In genomic region chr7:91790949-91791564, GRCm38 (mm10) we compare ENCODE assay signal across 25 mouse cellular contexts.
DNase-seq lines count a peak whose midpoint lies in the region; ATAC-seq and TF ChIP-seq lines count a peak whose summit lies in the region.
"Had no signal": no experiment of that assay in that cellular context is flagged by ENCODE, and none has a peak within 500 bp of the region (broad histone marks: within the 10 kb centered on the region; RNA-seq: fewer than 3 reads in every experiment).

No protein-coding gene starts in this region.

- no peak overlapping the region for H3K9ac ChIP-seq in hindbrain, embryonic 13.5 days
- H3K9ac ChIP-seq in hindbrain, embryonic 11.5 days (ENCODE audit: low read depth, low read length): no peak overlapping the region
- no peak overlapping the region for H3K9ac ChIP-seq in neural tube, embryonic 12.5 days
- H3K9ac ChIP-seq in neural tube, embryonic 15.5 days (replicated peaks): no peak overlapping the region
- H3K9ac ChIP-seq in midbrain, embryonic 16.5 days (ENCODE audit: low read depth, low read length): no peak overlapping the region
- H3K9ac ChIP-seq: forebrain, embryonic 13.5 days; heart, embryonic 13.5 days; hindbrain, embryonic 15.5 days had no signal

- H3K36me3 ChIP-seq in hindbrain, embryonic 13.5 days: no peaks in the 10 kb centered on the region
- H3K36me3 ChIP-seq in hindbrain, embryonic 11.5 days (ENCODE audit: control insufficient read depth, insufficient read depth, low read length): no peaks in the 10 kb centered on the region
- H3K36me3 ChIP-seq in neural tube, embryonic 12.5 days: no peaks in the 10 kb centered on the region
- H3K36me3 ChIP-seq in neural tube, embryonic 15.5 days: no peaks in the 10 kb centered on the region
- no peaks in the 10 kb centered on the region for H3K36me3 ChIP-seq in midbrain, embryonic 16.5 days (ENCODE audit: control insufficient read depth, insufficient read depth, low read length)
- H3K36me3 ChIP-seq: forebrain, embryonic 10.5 days; heart, embryonic 10.5 days; heart, embryonic 13.5 days; hindbrain, embryonic 15.5 days had no signal

- no peaks in the 10 kb centered on the region for H3K27me3 ChIP-seq in hindbrain, embryonic 13.5 days
- H3K27me3 ChIP-seq in hindbrain, embryonic 11.5 days (ENCODE audit: control insufficient read depth, insufficient read depth, low read length): no peaks in the 10 kb centered on the region
- H3K27me3 ChIP-seq in neural tube, embryonic 12.5 days (replicated peaks): no peaks in the 10 kb centered on the region
- no peaks in the 10 kb centered on the region for H3K27me3 ChIP-seq in neural tube, embryonic 15.5 days (replicated peaks)
- no peaks in the 10 kb centered on the region for H3K27me3 ChIP-seq in midbrain, embryonic 16.5 days (ENCODE audit: control insufficient read depth, insufficient read depth, low read depth, low read length)
- H3K27me3 ChIP-seq: forebrain, embryonic 13.5 days; heart, embryonic 13.5 days; hindbrain, embryonic 15.5 days had no signal

- no peak overlapping the region for H3K27ac ChIP-seq in hindbrain, embryonic 13.5 days
- H3K27ac ChIP-seq in hindbrain, embryonic 11.5 days (ENCODE audit: low read depth, low read length): no peak overlapping the region
- H3K27ac ChIP-seq in layer of hippocampus, adult 2 months: peak overlapping the region; percentile 50
- H3K27ac ChIP-seq in neural tube, embryonic 12.5 days: no peak overlapping the region
- H3K27ac ChIP-seq in neural tube, embryonic 15.5 days (replicated peaks): no peak overlapping the region; the same call in 1 of the 2 replicates
- H3K27ac ChIP-seq in midbrain, embryonic 16.5 days (ENCODE audit: low read length): no peak overlapping the region
- H3K27ac ChIP-seq: forebrain, embryonic 10.5 days; forebrain, embryonic 13.5 days; heart, adult 2 months; heart, embryonic 10.5 days; heart, embryonic 13.5 days; hindbrain, embryonic 15.5 days had no signal

- no peaks in the 10 kb centered on the region for H3K4me1 ChIP-seq in hindbrain, embryonic 13.5 days (replicated peaks)
- H3K4me1 ChIP-seq in hindbrain, embryonic 11.5 days (replicated peaks; ENCODE audit: control insufficient read depth, insufficient read depth, low read length): no peaks in the 10 kb centered on the region
- H3K4me1 ChIP-seq in neural tube, embryonic 12.5 days: no peaks in the 10 kb centered on the region
- peaks cover under 1% of the 10 kb centered on the region; the same call in 1 of the 2 replicates for H3K4me1 ChIP-seq in neural tube, embryonic 15.5 days
- no peaks in the 10 kb centered on the region for H3K4me1 ChIP-seq in midbrain, embryonic 16.5 days (ENCODE audit: control insufficient read depth, insufficient read depth, low read length)
- H3K4me1 ChIP-seq: forebrain, embryonic 10.5 days; forebrain, embryonic 13.5 days; heart, embryonic 10.5 days; heart, embryonic 13.5 days; hindbrain, embryonic 15.5 days had no signal

- no peaks in the 10 kb centered on the region for H3K9me3 ChIP-seq in hindbrain, embryonic 13.5 days
- H3K9me3 ChIP-seq in hindbrain, embryonic 11.5 days (ENCODE audit: control insufficient read depth, low read length): no peaks in the 10 kb centered on the region
- H3K9me3 ChIP-seq in neural tube, embryonic 12.5 days: no peaks in the 10 kb centered on the region
- no peaks in the 10 kb centered on the region for H3K9me3 ChIP-seq in neural tube, embryonic 15.5 days (replicated peaks)
- no peaks in the 10 kb centered on the region for H3K9me3 ChIP-seq in midbrain, embryonic 16.5 days (replicated peaks; ENCODE audit: control insufficient read depth, low read length, poor library complexity, severe bottlenecking)
- H3K9me3 ChIP-seq: forebrain, embryonic 10.5 days; forebrain, embryonic 13.5 days; heart, embryonic 10.5 days; heart, embryonic 13.5 days; hindbrain, embryonic 15.5 days had no signal

- no peak for TF ChIP-seq CTCF in layer of hippocampus, adult 2 months (conservative IDR thresholded peaks at IDR 0.05)

- 70% methylated on average over 4 of the region's 4 CpGs for WGBS in hindbrain, embryonic 13.5 days
- 76% methylated on average over 4 of the region's 4 CpGs for WGBS in hindbrain, embryonic 11.5 days
- 86% methylated on average over 4 of the region's 4 CpGs for WGBS in neural tube, embryonic 12.5 days
- 64% methylated on average over 4 of the region's 4 CpGs for WGBS in neural tube, embryonic 15.5 days
- 68% methylated on average over 4 of the region's 4 CpGs for whole genome bisulfite sequencing in midbrain, embryonic 16.5 days

- no peak for DNase-seq in hindbrain, embryonic 11.5 days (ENCODE audit: low spot score)
- no peak for DNase-seq in layer of hippocampus, adult 2 months (ENCODE audit: low spot score in 2 of 2)
- DNase-seq in layer of hippocampus, adult 9-10 months (ENCODE audit: low spot score): no peak
- no peak for DNase-seq in kidney, adult 9 months
- DNase-seq: adrenal gland, adult 8-10 months; adrenal gland, postnatal 25 days; cerebellum, adult 18-20 months; cerebellum, adult 9-10 months; cerebellum, postnatal 14 days; gastrocnemius, postnatal 10 days; gastrocnemius, postnatal 36 days; heart, adult 2 months; heart, postnatal 14 days; heart, postnatal 4 days had no signal

- no peak overlapping the region for H3K4me3 ChIP-seq in hindbrain, embryonic 13.5 days
- no peak overlapping the region for H3K4me3 ChIP-seq in hindbrain, embryonic 11.5 days (ENCODE audit: low read depth, low read length)
- no peak overlapping the region for H3K4me3 ChIP-seq in layer of hippocampus, adult 2 months
- no peak overlapping the region for H3K4me3 ChIP-seq in neural tube, embryonic 12.5 days
- H3K4me3 ChIP-seq in neural tube, embryonic 15.5 days (replicated peaks): no peak overlapping the region
- H3K4me3 ChIP-seq in midbrain, embryonic 16.5 days (ENCODE audit: low read depth, low read length): no peak overlapping the region
- H3K4me3 ChIP-seq: forebrain, embryonic 10.5 days; forebrain, embryonic 13.5 days; heart, adult 2 months; heart, embryonic 10.5 days; heart, embryonic 13.5 days; hindbrain, embryonic 15.5 days had no signal

- no peak overlapping the region for H3K4me2 ChIP-seq in hindbrain, embryonic 13.5 days
- no peak overlapping the region for H3K4me2 ChIP-seq in hindbrain, embryonic 11.5 days (replicated peaks; ENCODE audit: low read depth, low read length)
- no peak overlapping the region for H3K4me2 ChIP-seq in neural tube, embryonic 12.5 days (replicated peaks)
- no peak overlapping the region for H3K4me2 ChIP-seq in neural tube, embryonic 15.5 days
- no peak overlapping the region for H3K4me2 ChIP-seq in midbrain, embryonic 16.5 days (ENCODE audit: low read length)
- H3K4me2 ChIP-seq: forebrain, embryonic 13.5 days; heart, embryonic 13.5 days; hindbrain, embryonic 15.5 days had no signal

- 0 out of 2 replicates have a peak, but pooled peaks have one; percentile 54 for ATAC-seq in hindbrain, embryonic 13.5 days (ENCODE audit: low FRiP score)
- no peak for ATAC-seq in hindbrain, embryonic 11.5 days (ENCODE audit: low FRiP score)
- ATAC-seq in neural tube, embryonic 12.5 days (ENCODE audit: low FRiP score, low read depth): peak; percentile 56; the same call in 1 of the 2 replicates
- ATAC-seq in neural tube, embryonic 15.5 days (ENCODE audit: low FRiP score): no peak; the same call in none of the 2 replicates
- ATAC-seq in midbrain, embryonic 16.5 days: peak; percentile 64
- ATAC-seq: activated CD4-positive, CD25-positive, alpha-beta regulatory T cell, adult 4 months; forebrain, embryonic 13.5 days; forebrain, embryonic 16.5 days had no signal

Comparison
In these comparisons a context has a peak if more than half of its experiments do, and no peak if none do; other contexts are left out.
1. ATAC-seq: peak in hindbrain, embryonic 13.5 days (single experiment), neural tube, embryonic 12.5 days (single experiment) and midbrain, embryonic 16.5 days (single experiment); none in hindbrain, embryonic 11.5 days (single experiment) and neural tube, embryonic 15.5 days (single experiment).